Mouse (Mus musculus) left cerebral cortex, adult 18-20 months (tissue): ENCODE results near the gene Irak4. TPM values are rescaled to one million over a fixed set of nuclear protein-coding genes. Genes with fewer than 3 reads are reported as not detected.

Source experiments
- DNase-seq, 2 experiments: peaks; one replicate each; pipeline ENCODE4 v3.0.0; 2021 to 2022; ENCODE audit warnings: low spot score in 2 of 2, mixed read lengths in 1 of 2
- long read RNA-seq, 2 experiments: library from polyadenylated mRNA; stranded (forward); transcript quantifications; one replicate each; pipeline ENCODE4 v2.0.0; 2021
- total RNA-seq, 2 experiments: library from RNA; stranded (reverse); gene quantifications; 2 replicates each; pipeline ENCODE4 v1.2.3; 2021

Gene Irak4
- 1 to 10 TPM; 1.3 to 1.4 TPM for total RNA-seq
- long read RNA-seq, experiment 1, partial matches to known transcripts: 0 of 5 reads
- long read RNA-seq, experiment 1, other reads (novel, unspliced or antisense): 3 of 5 reads
- long read RNA-seq, experiment 2, partial matches to known transcripts: 0 of 5 reads
- long read RNA-seq, experiment 2, other reads (novel, unspliced or antisense): 4 of 5 reads

DNA sequence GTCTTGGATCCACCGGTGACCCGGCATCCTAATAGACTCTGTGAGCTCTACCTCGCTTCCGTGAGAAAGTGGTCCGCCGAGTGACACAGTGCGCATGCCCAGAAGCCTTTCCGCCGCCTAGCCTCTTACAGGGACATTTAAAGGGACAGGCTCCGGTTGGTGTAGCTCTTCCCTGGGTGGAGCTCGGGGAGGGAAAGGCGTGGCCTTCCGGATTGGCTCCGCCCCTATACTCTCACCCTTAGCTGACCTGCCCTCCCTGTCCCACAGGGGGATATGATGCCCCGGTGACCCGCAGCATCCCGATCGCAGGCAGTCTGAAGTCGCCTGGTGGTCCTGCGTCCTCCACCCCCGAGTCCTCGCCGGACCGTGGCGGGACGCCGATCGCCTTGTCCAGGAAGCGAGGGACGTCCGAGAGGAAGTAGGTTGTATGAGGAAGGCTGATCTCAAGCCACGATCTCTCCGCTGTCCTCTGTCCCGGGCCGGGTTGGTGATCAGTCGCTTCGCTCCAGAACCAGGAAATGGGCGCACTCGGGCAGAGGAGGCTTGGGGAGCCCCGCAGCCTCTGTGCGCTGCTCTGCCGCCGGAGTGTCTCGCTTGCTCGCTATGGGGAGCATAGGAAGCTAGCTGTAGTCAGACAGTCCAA, at the start of gene Irak4, which contains the start of gene Pus7l:
Gene Irak4 (plus strand): TSS at position 235 of the 643 bp plus-strand sequence.
Gene Pus7l (minus strand): TSS at position 139 of the 643 bp plus-strand sequence.
- peak; percentile 86 to 91 for DNase-seq

DNA sequence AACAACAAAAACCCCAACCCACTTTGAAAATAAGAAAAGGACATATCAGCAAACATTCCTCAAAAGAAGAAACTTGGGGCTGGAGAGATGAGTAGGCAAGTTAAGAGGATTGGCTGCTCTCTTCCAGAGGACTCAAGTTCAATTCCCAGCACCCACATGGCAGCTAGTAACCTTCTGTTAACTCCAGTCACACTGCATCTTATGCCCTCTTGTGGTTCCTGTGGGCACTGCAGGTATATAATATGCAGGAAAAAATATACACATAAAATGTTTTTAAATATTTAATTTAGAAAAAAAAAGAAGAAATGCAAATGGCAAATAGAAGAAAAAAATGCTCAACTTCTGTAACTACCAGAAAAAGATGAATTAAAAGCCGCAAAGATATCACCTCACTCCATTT, 49.0 kb upstream of the Irak4 start:
- DNase-seq: no peak

DNA sequence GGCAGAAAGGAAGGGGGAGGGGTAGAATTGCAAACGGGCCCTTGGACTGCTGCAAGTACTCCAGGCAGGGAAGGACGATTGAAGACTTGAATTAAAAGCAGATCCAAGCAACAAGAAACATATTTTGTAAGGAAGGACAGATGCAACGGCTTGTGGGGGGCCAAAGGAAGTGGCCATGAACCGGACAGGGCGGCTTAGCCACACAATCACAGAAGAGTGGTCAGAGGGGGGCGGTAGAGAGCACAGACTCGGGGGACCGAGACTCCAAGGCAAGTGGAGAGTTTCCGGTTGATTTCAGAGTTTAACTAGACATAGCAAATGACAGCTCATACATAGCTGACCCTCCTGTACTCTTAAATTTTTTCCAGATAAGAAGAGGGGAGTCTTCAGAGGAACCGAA, 47.5 kb upstream of the Irak4 start:
- no peak for DNase-seq

DNA sequence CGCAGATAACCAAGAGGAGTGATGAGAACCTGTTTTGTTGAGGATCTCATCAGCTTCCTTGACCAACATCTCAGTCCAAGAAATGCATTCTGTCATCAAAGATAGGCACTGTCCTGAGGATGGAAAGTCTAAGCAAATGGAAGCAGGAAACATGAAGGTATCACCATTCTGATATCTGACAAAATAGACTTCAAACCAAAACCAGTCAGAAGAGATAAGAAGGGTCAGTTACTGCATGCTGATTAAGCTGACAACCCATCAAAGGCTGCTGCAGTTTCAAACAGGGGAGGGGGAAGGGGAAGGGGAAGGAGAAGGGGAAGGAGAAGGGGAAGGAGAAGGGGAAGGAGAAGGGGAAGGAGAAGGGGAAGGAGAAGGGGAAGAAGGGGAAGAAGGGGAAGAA, 44.2 kb upstream of the Irak4 start:
- no peak for DNase-seq

DNA sequence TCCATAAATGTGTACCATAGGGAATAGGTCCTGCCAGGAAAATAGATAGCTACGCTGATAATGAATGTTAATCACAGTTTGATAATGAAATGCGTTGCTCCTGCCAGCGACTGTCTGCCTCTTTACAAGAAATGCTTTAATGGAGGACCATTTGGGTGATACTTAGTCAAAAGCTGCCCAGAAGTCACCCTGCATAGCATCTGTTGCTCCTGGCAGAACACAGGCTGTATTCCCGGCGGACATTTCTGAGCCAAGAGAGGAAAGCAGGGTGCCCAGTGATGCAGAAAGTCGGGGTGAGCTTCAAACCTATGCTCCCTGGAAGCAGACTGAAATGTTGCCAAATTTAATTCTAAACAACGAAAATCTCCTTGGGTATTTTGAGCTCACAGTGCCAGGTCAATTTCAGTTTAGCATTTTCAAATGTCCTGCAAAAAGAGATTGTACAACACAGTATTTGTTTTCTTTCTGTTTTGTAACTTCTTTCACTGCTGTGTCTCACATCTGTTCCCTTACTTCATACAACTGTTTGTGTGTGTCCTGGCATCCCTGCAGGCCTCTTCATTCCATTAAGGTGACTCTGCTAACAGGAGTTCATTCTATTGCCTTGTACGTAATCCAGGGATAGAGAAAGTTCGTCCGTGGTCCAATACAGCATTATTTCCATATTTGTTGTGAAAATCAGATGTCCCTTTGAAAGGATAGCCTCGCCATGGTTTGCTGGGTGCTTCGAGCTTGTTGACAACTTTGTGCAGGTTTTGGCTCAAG, 39.8 kb upstream of the Irak4 start:
- no peak for DNase-seq

DNA sequence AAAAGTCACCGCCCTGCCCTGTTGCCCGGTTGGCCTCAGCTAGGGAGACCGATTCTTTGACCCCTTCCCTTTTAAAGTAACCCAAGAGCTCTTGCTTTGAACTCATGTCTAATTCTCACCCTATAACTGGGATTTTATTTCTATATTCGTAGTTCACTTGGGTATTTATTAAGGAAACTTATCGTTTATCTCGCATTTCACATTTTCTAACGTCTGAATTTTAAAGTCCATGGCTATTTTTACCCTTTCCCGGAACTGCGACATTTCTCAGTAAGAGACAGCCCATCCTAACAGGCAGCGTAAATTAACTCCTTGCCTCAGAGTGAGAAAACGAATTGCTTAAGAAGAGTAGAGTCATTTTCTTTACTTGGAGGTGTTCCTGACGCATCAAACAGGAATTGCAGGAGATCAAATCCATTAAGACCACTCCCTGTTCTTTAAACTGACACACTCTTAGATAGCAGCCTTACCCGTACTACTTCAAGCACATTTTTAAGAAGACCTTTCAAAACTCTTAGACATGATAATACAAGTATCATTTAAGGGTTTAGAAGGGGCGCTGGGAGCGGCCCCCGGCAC, 25.4 kb upstream of the Irak4 start:
- DNase-seq: no peak

DNA sequence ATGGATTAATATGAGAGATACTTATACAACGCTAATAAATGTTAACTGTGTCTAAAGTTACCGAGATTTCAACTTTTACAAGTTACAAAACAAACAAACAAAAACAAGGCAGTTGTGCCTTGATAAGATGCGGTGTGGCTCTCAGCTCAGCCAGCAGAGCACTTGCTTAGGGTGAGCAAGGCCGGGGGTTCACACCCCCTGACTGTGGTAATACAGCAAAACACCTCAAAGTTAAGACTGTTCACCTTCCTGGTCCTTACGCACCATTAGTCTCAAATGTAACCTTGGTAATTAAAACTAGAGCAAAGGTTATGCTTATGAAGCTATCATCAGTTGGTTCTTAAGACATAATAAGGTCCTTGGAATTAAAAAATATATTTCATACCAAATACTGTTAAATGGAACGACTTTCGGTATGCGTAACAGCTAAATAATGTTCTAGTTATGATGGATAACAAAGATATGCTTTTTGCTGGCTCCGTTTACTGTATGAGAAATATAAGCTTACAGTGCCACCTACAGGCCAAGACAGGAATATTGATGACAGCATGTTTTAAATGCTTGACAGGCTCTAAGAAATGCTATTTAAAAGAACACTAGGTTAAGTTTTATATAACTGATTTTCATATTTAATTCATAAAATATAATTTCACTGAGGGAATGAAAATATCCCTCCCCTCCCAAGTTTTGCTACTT, 23.1 kb upstream of the Irak4 start:
- DNase-seq: peak in 1 of 2 experiments; percentile 57

DNA sequence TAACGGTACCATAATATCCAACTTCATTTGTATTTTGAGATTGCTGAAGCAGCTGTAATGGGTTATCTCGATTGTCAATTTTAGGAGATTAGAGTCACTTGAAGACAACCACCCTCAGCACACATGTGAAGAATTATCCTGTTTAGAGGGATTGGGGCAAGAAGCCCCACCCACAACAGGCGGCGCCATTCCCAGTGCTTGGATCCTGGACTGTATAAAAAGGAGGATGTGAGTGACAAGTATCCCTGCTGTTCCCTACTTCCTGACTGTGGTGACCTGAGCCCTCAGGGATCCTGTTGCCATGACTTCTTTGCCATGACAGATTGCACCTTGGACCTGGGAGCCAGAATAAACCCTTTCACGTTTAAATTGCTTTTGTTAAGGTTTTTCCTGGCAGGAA, 22.5 kb upstream of the Irak4 start:
- DNase-seq: no peak

DNA sequence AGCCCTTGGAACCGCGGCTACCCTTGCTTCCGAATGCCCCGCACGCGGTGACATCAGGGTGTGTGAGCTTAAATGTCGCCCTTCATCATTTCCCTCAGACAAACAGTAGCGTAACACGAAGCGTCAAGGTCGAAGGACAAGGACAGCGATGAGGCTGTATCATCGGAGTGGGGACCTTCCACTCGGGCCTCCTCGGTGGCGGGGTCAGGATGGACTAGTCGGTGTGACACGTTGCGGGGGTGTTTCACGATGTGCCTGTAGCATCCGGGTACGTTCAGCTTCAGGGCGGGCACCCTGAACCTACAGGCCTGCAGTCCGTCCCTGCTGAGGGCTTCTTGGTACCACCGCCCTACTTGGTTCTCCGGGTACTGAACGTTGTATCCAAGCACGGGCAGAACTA, 20.2 kb upstream of the Irak4 start:
- DNase-seq: no peak

DNA sequence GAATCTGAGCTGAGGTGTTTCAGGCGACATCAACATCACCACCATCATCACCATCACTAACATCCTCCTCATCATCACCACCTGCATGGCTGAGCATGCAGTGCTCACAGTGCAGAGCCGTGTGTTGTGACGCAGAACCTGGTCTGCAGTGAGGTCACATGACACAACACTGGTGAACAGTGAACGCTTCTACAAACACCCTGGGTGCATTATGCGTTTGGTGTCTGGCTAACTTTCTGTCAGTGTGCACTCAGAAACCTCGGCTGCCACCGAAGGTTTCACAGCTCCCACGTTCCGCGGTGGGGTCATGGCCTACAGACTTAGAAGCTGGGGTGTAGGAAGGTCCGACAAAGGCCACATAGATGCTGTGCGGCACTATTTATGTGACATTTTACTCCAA, 18.5 kb upstream of the Irak4 start:
- no peak for DNase-seq

DNA sequence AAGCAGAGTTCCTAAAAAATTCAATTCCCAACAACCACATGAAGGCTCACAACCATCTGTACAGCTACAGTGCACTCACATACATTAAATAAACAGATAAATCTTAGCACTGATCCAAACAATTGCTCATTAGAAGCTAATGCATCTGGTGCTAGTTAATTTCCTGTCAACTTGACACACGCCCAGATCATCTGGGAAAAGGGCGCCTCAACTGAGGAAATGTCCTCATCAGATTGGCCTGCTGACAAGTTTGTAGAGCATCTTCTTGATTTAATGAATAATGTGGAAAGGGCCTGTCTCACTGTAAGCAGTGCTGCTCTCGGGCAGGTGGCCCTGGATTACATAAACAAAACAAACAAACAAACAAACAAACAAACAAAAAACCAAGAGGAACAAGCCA, 12.9 kb upstream of the Irak4 start:
- DNase-seq: no peak

DNA sequence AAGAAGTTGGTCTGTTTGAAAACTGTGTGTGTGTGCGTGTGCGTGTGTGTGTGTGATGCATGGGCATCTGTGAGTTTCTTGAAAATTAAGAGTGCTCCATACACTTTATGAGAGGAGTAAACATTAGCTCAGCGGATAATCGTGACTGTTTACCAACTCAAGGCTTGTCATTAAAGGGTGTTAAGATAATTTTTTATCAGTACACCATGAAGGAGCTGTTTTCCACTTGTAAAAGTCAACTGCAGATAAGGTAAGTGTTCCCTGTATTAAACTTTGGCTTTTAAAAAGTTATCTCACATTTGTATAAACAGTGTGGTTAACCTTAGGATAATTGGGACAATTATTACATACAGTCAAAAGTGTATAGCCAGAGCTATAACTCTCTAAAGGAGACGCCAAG, 11.1 kb upstream of the Irak4 start:
- DNase-seq: no peak

DNA sequence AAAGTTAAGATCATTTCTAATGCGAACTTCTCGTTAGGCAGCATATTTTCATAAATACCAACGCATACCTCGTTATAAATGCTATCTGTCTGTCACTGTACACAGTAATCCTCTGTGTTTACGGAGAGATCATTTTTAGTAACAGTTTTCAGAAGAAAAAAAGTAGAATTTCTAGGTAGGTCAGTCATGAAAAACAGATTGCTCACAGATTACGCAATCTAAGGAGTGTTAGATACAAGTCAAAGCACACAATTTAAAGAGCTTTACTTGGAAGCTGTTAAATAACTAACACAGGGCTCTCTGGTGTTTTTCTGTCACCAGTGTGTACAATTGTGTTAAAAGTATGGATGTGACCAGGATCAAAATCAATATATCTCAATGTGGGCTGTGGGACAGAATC, 10.5 kb upstream of the Irak4 start:
- no peak for DNase-seq

DNA sequence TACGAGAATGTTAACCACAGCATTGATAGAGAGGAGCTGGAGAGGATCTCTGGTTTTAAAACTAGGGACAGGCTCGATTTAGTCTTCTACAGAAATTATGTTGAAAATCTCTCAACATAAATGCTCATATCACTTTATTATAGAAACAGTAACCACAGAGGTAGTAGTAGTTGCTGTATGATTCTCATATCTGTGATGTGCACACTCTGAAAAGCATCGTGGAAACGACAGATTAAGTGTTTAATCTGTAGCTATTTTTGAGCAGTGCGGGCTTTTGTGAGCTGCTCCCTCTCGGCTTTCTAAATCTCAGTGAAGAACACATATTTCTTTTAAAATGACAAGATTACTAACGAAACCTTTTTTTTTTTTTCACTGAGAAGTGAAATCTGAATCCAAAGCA, 7.9 kb upstream of the Irak4 start:
- no peak for DNase-seq

DNA sequence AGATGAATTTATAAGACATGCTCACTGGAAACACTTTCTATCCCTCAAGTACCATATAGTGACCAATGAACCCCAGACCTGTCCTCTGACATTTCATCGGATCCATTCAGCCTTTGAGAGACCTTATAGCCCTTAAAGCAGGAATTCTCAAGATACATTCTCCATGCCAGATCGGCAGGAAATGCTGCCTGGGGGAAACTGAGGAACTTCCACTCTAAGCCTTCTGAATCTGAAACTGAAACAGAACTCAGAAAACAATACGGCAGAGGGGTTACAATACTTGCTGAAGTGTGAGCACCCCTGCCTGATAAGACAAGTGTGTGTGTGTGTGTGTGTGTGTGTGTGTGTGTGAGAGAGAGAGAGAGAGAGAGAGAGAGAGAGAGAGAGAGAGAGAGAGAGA, 4.1 kb upstream of the Irak4 start:
- no peak for DNase-seq

DNA sequence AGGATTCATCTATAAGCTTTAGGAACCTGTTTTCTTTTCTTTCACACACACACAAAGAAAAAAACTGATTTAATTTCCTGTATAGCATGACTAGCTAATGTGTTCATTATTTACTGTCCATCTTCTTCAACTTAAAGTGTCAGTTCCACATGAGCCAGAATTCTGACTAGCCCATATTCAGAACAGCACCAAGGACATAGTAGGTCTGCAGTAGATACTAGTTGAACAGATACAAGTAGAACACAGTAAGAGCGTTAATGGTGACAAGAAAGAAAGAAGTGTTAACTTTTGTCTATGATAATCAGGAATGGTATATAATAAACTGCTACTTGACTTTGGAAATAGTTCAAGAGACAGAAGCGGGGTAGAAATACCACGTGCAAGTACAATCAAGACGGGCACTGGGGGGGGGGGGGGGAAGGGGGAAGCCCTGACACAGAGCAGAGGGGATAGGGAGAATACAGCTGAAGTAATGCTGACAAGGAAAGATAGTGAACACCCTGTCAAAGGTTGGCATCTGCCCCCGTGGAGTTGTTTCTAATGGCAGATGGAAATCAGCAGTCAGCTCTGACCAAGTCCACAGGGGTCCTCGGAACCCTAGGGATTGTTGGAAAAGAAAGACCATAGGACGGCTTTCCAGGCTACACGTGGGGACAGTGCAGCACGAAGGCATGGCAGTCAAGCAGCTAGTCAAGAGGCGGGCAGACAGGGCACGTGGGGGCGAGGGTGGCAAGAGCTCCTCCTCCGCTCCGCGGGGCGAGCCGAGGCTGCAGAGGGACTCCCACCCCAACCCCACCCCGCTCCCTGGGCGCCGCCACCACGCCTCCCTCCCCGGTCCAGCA, 655 bp upstream of the Irak4 start:
- no peak for DNase-seq

DNA sequence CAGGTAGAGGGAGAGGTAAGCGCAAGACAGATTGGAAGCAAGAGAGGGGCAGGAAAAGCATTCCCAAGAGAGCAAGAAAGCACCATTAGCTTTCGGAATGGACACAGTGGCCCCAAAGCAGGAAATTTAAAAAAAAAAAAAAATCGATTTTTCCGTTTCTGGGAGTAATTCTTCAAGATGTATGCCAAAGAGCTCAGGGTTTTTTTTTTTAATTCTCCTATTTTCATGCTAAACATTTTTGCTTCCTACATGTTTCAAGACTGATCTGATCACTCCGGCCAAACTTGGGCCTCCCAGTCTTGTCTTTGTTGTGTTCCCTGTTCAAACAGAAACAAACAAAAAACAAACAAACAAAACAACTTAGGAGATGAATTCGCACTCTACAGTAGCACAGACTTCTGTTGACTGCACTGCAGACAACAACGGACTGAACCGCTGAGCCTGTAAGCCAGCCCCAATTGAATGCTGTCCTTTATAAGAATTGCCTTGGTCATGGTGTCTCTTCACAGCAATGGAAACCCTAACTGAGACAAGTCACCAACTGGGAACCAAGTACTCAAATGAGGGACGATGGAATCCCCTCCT, 701 bp downstream of the Irak4 start:
- no peak for DNase-seq

DNA sequence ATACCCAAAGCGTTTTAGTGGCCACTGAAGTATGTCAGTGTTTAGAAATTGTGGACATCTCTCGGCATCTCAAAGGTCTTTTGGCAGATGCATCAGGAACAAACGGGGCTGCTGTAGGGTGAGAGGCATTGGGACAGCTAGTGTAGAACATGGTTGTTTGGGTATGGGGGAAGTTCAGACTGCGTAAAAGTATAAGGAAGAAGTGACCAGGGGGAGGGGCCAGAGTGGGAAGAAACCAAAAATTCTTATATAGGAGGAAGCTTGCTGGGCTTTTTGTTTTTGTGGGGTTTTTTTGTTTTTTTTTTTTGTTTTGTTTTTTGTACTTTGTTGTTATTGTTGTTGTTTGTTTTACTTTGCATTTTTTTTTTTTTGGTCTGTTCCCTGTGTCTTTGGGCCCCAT, 1.4 kb downstream of the Irak4 start:
- no peak for DNase-seq

DNA sequence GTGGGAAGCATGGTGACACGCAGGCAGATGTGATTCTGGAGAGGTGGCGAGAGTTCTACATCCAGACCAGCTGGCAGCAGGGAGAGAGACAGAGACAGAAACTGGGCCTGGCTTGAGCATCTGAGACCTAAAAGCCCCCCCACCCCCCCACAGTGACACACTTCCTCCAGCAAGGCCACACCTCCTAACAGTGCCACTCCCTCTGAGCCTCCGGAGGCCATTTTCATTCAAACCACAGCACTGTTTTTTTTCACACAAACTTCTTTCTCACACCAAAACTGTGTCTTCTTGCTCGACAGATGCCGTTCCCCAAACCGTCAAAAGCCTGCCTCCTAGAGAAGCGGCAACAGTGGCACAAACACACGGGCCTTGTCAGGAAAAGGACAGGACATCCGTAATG, 10.1 kb downstream of the Irak4 start:
- no peak for DNase-seq

DNA sequence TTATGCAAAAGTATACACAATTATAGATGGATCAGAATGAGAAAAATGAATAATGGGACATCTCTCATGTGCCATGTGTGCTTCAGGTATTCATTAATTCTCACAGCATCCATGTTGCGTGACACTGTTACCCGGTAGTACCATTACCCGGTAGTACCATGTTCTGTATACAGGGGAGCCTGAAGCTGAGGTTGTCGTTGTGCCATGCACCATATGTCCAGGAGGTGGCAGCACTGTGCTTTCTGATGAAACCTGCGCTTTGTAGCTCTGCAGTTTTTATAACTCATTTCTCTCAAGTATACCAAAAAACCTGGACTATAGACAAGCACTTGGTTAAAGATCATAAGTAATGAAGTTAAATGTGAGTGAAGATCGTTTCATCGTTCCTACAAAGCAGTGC, 14.0 kb downstream of the Irak4 start:
- DNase-seq: peak; percentile 87 to 97
